Mouse (Mus musculus) liver, embryonic 14.5 days (tissue): Measurements from ENCODE around the gene Olfr1371.
"Not testable (repeated sequence)": the region's sequence is repeated elsewhere in the genome, so short reads cannot be mapped to it uniquely, and the experiment has no call there.

ENCODE experiments used
- CTCF ChIP-seq: IDR thresholded peaks from 2 replicates; pipeline ENCODE4 v1.5.1; 2016; ENCODE audit warnings: antibody characterized with exemption, low read depth, control low read depth
- EP300 ChIP-seq: IDR thresholded peaks from 2 replicates; pipeline ENCODE4 v1.6.1; 2016; ENCODE audit warnings: antibody characterized with exemption, low read depth

GRCm38 (mm10) chr11:52179897-52180296 lies 33.9 kb downstream of the Olfr1371 start:
- not testable (repeated sequence) for TF ChIP-seq CTCF, EP300
